Mouse (Mus musculus) frontal cortex, postnatal 25 days (tissue): ENCODE data around the gene Ptp4a2.
"Not testable (repeated sequence)": the region's sequence is repeated elsewhere in the genome, so short reads cannot be mapped to it uniquely, and the experiment has no call there.

Source experiments
- DNase-seq, 2 experiments: peaks; one replicate each; pipeline ENCODE4 v3.0.0; 2022; ENCODE audit warnings: low spot score in 2 of 2

The Ptp4a2 gene

GRCm38 (mm10) chr4:129810798-129811604 is at the start of gene Ptp4a2:
Ptp4a2 (plus strand) TSS chr4:129811219.
- peak in 1 of 2 experiments; percentile 11 for DNase-seq

DNA sequence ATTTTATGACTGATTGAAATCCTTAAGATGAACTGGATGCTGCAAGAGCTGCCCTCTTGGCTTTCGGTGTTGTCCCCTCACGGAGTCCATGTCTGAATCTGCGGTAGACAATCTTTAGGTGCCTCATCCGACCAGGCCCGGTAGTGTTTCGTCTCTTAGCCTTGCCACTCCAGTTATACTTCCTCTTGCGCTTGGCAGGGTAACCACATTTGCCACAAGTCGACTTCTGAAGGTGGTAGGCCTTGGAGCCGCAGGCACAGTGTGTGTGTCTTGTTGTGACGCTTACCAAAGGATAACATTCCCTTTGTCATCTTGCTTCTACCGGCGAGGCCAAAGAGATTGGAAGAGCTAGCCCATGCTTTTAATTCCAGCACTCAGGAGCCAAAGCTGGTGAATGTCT is 49.4 kb upstream of the Ptp4a2 start:
- no peak for DNase-seq

GRCm38 (mm10) chr4:129762496-129762895 is 48.5 kb upstream of the Ptp4a2 start:
- DNase-seq: not testable (repeated sequence)

- DNase-seq: no peak
Observed at GRCm38 (mm10) chr4:129765351-129765750, 45.7 kb upstream of the Ptp4a2 start.

DNA sequence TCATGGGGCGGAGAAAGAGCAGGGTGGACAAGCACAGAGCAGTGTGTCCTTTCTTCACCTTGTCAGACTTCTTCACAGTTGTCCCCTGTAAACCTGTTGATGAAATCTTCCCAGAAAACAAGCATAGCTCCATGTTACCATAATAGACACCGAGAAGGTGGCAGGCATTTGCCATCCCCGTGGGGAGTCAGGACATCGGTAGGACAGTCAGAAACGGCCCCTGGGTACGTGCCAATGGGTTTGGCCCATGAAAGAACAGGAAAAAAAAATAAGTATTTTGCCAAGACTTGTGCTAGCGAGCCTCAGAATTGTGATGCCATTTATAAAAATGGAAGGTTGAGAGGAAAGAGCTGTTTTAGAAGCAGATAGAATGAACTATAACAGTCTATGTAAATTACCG is 43.2 kb upstream of the Ptp4a2 start:
- DNase-seq: no peak

- DNase-seq: not testable (repeated sequence)
Observed at GRCm38 (mm10) chr4:129768742-129769141, 42.3 kb upstream of the Ptp4a2 start.

DNA sequence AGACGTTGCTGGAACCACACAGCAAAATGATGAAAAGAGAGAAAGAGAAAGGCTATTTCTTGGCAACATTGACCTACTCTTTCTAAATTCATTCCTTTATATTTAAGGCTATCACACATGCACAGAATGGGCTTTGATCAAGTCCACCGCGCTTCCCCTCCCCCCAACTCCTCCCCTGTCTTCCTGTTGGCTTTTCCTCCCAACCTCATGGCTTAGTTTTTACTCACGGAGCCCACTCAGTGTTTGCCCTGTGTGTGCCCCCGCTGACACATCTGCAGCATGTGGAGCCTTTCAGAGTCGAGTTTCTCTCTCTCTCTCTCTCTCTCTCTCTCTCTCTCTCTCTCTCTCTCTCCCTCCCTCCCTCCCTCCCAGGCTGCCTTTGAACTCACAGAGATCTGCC is 40.4 kb upstream of the Ptp4a2 start:
- DNase-seq: no peak

- no peak for DNase-seq
Observed at GRCm38 (mm10) chr4:129771314-129771671, 39.7 kb upstream of the Ptp4a2 start.

- no peak for DNase-seq
Observed at GRCm38 (mm10) chr4:129771672-129772521, 39.1 kb upstream of the Ptp4a2 start.

- peak in 1 of 2 experiments; percentile 15 for DNase-seq
Observed at GRCm38 (mm10) chr4:129781881-129782675, 28.9 kb upstream of the Ptp4a2 start.

DNA sequence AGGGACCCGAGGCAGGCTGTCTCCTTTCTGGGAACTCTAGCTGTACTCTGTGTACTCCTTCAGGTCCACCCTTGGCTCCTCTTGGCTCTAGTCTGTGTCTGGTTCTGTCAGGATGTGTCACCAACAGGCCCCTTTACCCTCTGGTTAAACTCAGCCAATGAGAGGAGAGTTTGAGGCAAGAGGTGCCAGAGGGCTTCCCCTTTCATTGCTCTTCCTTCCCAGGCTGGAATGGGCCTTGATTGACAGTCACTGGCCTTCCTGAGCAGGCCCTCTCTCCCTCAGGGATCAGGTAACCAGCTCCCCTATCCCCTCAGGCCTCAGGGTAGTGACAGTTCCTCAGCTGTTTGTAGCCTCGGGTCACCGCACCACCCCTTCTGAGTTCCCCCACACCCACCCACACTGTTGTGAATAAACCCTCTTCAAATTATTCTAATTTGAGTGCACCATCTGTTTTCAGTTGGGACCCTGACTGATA is 28.1 kb upstream of the Ptp4a2 start:
- no peak for DNase-seq

- no peak for DNase-seq
Observed at GRCm38 (mm10) chr4:129783506-129783905, 27.5 kb upstream of the Ptp4a2 start.

DNA sequence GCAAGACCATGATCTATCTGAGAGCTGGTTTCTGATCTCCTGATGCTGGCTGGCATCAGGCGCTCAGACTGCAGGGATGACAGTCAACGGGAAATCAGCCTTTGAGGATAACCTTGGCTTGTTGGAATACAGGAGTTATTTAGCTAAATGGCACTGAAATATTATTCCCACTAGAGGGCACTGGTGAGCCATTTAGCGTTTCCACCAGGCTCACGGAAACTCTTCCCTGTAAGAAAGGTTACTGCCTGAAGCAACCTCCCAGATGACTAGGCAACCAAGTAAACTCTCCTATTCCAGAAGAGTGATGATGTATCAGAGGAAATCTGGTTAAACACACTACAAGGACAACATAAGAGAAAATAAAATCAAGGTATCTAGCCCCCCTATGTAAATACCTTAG is 25.8 kb upstream of the Ptp4a2 start:
- DNase-seq: peak; percentile 38 to 72

DNA sequence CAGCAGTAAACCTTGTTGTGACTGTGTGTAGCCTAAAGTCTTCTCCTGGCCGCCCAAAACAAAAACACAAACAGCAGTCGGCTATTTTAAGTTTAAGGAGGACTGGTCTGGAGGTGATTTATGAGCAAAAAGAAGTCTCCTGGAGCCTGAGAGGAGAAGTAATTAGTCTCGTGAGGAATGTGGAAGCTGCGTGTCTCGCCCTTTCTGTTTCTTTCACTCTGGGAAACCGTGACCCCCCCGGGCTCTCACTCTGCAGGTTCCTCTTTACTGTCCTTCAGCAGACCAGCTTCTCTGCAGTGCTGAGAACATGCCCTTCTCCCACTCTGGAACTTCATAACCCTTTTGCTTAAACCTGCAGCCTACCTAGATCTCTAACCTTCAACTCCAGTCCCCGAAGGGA is 22.3 kb upstream of the Ptp4a2 start:
- no peak for DNase-seq

DNA sequence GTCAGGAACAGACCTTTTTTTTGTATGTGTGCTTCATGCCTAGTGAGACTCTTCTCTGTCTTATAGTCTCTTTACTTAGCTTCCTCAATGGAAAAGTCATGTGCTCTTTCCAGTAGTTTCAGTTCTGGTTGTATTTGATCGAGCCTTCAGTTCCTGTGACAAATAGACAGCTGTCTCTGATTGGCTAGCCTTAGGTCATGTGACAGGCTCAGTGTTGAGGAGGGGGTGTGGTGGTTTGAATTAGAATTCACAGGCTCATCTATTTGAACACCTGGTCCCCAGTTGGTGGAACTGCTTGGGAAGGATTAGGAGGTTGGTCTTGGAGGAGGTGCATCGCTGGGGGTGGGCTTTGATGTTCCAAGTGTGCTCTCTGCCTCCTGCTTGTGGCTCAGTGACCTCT is 21.4 kb upstream of the Ptp4a2 start:
- DNase-seq: no peak

DNA sequence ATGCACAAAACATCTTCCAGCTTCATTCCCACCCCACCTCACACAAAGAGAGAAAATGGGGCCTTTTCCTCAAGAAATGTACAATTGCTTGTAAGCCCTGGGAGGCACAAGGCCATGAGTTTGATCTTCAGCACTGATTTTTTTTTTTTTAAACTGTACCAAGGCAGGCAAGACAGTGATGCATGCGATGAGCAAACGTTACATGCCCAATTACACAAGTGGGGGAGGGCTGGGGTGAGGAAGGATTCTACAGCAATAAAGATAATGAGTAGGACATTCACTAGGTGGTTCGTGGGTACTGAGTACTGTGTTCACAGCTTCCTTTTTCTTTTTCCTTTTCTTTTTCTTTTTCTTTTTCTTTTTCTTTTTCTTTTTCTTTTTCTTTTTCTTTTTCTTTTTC is 20.5 kb upstream of the Ptp4a2 start:
- no peak for DNase-seq

DNA sequence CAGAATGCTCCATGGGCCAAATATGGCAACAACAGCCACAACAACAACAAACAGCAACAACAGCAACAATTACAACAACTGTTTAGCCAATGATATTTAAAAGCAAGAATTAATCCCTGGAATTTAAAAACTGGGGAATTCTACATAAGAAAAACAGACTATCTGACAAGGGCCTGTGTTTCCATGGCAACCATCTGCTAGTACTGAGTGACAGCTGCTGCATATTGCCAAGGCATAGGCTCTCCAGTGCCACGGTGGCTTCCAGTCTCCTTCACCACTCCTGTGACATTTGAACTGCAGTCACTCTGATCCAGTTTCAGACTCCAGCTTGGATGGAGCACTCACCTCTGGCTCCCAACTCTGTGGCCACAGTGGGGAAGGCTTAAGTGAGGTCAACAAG is 19.6 kb upstream of the Ptp4a2 start:
- DNase-seq: no peak

DNA sequence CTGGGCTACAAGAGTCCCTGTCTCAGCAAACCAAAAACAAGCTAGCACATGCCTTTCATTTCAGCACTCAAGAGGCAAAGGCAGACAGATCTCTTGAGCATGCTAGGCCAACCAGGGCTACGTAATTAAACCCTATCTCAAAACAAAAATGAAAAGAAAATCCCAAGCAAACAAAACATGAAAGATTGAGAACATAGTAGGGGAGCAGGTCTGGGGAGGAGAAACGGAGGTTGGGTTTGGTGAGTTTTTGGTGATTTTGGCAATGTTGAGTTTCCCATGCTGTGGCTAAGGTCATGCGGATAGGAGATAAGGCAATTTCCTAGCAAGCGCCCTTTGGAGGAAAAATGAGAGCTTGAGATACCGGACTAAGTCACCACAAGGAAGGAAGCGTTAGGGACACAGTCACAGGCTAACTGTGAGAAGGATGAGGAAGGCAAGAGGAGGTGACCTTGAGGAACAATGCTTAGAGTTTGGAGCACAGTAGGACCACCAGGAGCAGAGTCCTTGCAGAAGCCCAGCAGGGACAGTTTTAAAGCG is 18.3 kb upstream of the Ptp4a2 start:
- no peak for DNase-seq

DNA sequence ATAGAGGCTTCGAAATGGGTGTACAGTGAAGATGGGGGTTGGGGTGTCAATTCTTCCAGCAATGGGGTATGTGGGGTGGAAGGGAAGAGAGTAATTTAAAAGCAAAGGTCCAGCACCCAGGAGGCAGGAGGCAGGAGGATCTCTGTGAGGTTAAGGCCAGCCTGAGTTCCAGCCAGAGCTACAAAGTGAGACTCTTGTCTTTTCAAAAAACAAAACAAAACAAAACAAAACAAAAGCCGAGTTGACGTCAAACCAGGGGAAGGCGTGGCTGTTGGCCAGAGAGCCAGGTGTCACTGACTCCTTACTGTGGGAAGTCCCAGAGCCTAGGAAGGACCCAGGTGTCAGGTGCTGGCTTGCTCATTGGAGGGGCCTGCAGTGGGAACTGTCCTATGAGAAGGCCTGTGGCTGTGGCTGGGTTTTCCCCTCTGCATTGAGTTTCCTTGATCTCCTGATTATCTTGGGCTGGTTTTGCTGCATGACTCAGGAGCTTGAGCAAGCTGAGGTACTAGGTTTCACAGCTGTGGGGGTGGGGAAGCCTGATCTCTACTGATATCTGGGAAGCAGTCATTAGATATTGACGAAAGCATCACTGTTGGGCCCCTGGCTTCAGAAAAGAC is 17.2 kb upstream of the Ptp4a2 start:
- DNase-seq: no peak

- no peak for DNase-seq
Observed at GRCm38 (mm10) chr4:129795151-129795860, 15.7 kb upstream of the Ptp4a2 start.

DNA sequence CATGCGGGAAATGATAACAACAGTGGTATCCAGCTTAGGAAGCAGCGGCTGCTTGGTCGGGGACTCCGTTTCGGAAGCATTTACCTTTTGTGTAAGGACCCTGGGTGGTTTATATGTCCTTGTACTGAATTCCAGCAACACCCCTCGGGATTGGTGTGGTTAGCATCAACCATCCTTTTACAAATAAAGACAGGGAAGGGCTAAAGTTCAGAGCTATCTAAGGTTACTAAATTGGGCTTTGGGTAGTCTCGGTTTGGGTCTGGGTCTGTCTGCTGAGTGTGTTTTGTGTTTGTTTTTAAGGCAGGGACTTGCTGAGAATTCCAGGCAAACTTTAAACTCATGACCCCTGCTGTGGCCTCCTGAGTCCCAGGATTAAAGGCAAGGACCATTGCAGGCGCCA is 15.2 kb upstream of the Ptp4a2 start:
- DNase-seq: no peak
